Mouse (Mus musculus): ENCODE data around the gene Mylip. TPM values are rescaled to one million over a fixed set of nuclear protein-coding genes. Genes with fewer than 3 reads are reported as not detected.

Mylip gene
- polyA plus RNA-seq, 1 experiment from 2014 or later = 5.8 TPM

DNA sequence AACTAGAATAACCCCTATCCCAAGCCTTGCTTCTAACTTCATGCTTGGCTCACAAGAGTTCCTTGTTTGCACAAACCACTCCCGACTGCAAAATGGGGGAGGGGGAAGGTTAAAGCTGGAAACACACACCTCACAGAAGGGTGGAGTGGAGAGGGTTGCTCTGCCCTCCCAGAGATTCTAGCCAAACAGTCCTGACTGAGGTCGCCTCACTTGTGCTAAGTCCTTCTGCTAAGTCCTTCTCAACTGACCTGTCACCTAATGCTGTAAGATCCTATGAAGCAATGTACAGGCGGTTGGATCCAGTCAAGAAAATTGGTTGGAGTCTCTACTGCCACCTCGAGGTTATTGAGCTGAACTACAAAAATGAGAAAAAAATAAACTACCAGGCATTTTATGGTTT is 52.9 kb downstream of the Mylip start:
- no peaks in the 10 kb centered on the region for H3K9me3 ChIP-seq (ENCODE audit: control insufficient read depth, low read length)
- no peak overlapping the region for H3K4me3 ChIP-seq (replicated peaks; ENCODE audit: low read length)
- no peak overlapping the region for H3K4me2 ChIP-seq (ENCODE audit: low read length)
- no peak overlapping the region for H3K27ac ChIP-seq (ENCODE audit: low read length)
- no peak overlapping the region for H3K9ac ChIP-seq (replicated peaks; ENCODE audit: low read depth, low read length)
- no peaks in the 10 kb centered on the region for H3K36me3 ChIP-seq (ENCODE audit: control insufficient read depth, insufficient read depth)
- no peaks in the 10 kb centered on the region for H3K27me3 ChIP-seq (replicated peaks; ENCODE audit: control insufficient read depth, insufficient read depth, low read length)
- H3K4me1 ChIP-seq (replicated peaks; ENCODE audit: control insufficient read depth, insufficient read depth, low read length) = no peaks in the 10 kb centered on the region
- 22% methylated on average over 4 of the region's 4 CpGs for WGBS
- no peak for ATAC-seq

DNA sequence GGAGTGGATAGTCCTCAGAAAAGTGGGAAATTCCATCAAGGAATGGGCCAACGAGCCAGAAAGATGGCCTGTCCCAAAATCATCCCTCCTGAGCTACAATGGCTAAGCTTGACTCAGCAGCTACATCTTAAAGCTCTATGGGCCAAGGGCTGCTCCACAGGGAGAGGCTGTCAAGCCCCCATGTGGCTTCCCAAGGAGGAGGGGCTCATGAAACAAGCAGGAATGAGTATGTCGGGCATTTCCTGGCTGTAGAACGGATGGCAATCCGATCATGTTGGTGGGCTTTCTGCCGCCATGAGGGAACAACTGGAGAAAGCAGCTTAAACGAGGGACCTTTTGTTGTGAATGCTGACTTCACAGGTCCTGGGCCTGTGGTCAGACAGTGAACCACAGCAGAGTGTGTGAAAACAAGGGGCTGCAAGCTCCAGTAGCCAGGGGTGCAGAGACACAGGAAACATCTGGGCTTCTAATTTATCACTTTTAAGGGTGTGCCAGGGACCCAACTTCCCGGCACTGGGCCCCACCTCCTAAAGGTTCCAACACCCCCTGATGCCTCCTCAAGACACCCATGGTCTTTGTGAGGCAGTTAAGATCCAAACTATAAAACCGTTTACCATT is 53.5 kb downstream of the Mylip start:
- ATAC-seq = no peak
- Histone ChIP-seq H3K9ac (replicated peaks; ENCODE audit: low read depth, low read length) (no peak overlapping the region), H3K4me1 (replicated peaks; ENCODE audit: control insufficient read depth, insufficient read depth, low read length) (no peaks in the 10 kb centered on the region), H3K27me3 (replicated peaks; ENCODE audit: control insufficient read depth, insufficient read depth, low read length) (no peaks in the 10 kb centered on the region), H3K4me2 (ENCODE audit: low read length) (no peak overlapping the region), H3K9me3 (ENCODE audit: control insufficient read depth, low read length) (no peaks in the 10 kb centered on the region), H3K36me3 (ENCODE audit: control insufficient read depth, insufficient read depth) (no peaks in the 10 kb centered on the region), H3K4me3 (replicated peaks; ENCODE audit: low read length) (no peak overlapping the region), H3K27ac (ENCODE audit: low read length) (no peak overlapping the region)
- 67% methylated on average over 8 of the region's 8 CpGs for WGBS

DNA sequence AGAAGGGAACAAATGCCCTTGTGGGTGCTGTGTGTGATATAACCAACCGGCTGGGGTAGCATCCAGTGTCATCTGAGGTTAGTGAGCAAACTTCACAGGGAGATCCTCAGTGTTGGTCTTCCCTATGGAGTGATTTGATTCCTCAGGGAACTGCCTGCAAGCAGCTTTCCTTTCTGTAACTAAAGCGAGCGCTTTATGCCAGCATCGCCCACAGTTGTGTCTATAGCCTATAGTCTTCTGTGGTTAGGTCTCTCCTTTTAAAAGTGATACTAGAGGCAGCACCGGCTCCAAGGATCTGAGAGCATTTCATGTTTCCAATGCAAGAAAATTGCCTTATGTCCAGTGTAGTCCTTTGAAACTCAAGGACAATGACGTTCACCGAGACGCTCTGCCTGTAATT is 54.7 kb downstream of the Mylip start:
- H3K4me2 ChIP-seq (ENCODE audit: low read length) = no peak overlapping the region
- no peaks in the 10 kb centered on the region for H3K4me1 ChIP-seq (replicated peaks; ENCODE audit: control insufficient read depth, insufficient read depth, low read length)
- H3K9me3 ChIP-seq (ENCODE audit: control insufficient read depth, low read length) = no peaks in the 10 kb centered on the region
- no peak for ATAC-seq
- H3K36me3 ChIP-seq (ENCODE audit: control insufficient read depth, insufficient read depth) = no peaks in the 10 kb centered on the region
- 56% methylated on average over 8 of the region's 8 CpGs for WGBS
- no peak overlapping the region for H3K9ac ChIP-seq (replicated peaks; ENCODE audit: low read depth, low read length)
- H3K27ac ChIP-seq (ENCODE audit: low read length) = no peak overlapping the region
- H3K4me3 ChIP-seq (replicated peaks; ENCODE audit: low read length) = no peak overlapping the region
- no peaks in the 10 kb centered on the region for H3K27me3 ChIP-seq (replicated peaks; ENCODE audit: control insufficient read depth, insufficient read depth, low read length)

DNA sequence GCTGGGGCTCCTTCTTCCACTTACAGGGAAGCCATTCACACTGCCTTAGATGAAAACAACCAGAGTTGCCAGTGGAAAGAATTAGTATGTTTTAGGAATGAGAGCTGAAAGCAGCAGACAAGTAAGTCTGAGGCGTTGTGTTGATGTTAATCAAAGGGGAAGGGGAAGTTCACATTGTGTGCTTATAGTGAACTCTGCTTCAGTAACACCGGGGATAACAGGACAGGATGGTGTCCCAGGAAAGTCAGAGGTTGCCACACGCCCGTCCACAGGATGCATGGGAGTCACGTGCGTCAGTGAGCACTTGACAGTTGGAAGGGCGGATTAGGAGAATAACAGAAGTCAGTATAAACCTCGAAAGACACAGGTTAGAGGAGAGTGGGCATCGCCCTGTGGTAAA is 55.1 kb downstream of the Mylip start:
- Histone ChIP-seq H3K27ac (ENCODE audit: low read length) (no peak overlapping the region), H3K9me3 (ENCODE audit: control insufficient read depth, low read length) (no peaks in the 10 kb centered on the region), H3K4me3 (replicated peaks; ENCODE audit: low read length) (no peak overlapping the region), H3K4me1 (replicated peaks; ENCODE audit: control insufficient read depth, insufficient read depth, low read length) (no peaks in the 10 kb centered on the region), H3K9ac (replicated peaks; ENCODE audit: low read depth, low read length) (no peak overlapping the region), H3K27me3 (replicated peaks; ENCODE audit: control insufficient read depth, insufficient read depth, low read length) (no peaks in the 10 kb centered on the region), H3K4me2 (ENCODE audit: low read length) (no peak overlapping the region), H3K36me3 (ENCODE audit: control insufficient read depth, insufficient read depth) (no peaks in the 10 kb centered on the region)
- ATAC-seq = no peak
- WGBS = 69% methylated on average over 9 of the region's 9 CpGs

DNA sequence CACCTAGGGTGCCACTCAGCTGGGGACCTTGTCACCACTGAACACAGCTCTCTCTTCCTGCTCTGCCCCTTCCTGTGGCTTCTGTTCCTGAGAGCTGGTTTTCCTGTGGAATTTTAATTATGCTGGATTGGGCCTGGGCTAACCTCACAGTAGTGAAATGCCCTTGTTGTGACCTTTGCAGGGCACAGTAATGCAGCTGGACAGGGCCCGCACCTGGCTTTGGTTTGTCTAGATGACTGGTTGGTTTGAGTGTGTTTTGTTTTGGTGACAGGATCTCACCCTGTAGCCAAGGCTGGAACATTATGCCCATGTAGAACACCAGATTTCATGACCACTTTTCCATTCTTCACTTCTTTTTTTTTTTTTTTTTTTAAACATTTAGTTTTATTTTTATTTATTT is 57.1 kb downstream of the Mylip start:
- no peak for ATAC-seq
- H3K36me3 ChIP-seq (ENCODE audit: control insufficient read depth, insufficient read depth) = no peaks in the 10 kb centered on the region
- 92% methylated on average over 1 of the region's 1 CpGs for WGBS
- no peak overlapping the region for H3K27ac ChIP-seq (ENCODE audit: low read length)
- H3K4me3 ChIP-seq (replicated peaks; ENCODE audit: low read length) = no peak overlapping the region
- H3K9ac ChIP-seq (replicated peaks; ENCODE audit: low read depth, low read length) = no peak overlapping the region
- no peaks in the 10 kb centered on the region for H3K27me3 ChIP-seq (replicated peaks; ENCODE audit: control insufficient read depth, insufficient read depth, low read length)
- H3K9me3 ChIP-seq (ENCODE audit: control insufficient read depth, low read length) = no peaks in the 10 kb centered on the region
- no peaks in the 10 kb centered on the region for H3K4me1 ChIP-seq (replicated peaks; ENCODE audit: control insufficient read depth, insufficient read depth, low read length)
- no peak overlapping the region for H3K4me2 ChIP-seq (ENCODE audit: low read length)

DNA sequence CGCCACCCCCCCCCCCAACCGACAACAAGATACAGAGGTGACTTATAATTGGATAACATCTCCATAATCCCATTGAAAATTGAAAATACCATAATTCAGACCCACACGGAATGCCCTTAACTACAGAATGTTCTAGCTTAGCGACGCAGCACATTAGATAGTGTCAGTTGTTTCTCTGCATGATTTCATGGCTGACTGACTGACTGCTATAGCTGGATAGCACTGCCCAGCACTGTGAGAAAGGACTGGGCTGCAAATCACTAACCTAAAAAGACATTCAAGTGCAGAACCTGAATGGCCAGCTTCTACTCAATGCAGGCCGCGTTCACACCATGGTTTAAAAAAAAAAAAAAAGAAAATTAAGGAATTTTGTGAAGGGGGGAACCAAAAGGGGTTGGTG is 62.9 kb downstream of the Mylip start:
- no peak for ATAC-seq
- Histone ChIP-seq H3K4me3 (replicated peaks; ENCODE audit: low read length) (no peak overlapping the region), H3K36me3 (ENCODE audit: control insufficient read depth, insufficient read depth) (no peaks in the 10 kb centered on the region), H3K27me3 (replicated peaks; ENCODE audit: control insufficient read depth, insufficient read depth, low read length) (no peaks in the 10 kb centered on the region), H3K27ac (ENCODE audit: low read length) (no peak overlapping the region), H3K4me1 (replicated peaks; ENCODE audit: control insufficient read depth, insufficient read depth, low read length) (peaks cover 9% of the 10 kb centered on the region), H3K9me3 (ENCODE audit: control insufficient read depth, low read length) (no peaks in the 10 kb centered on the region), H3K9ac (replicated peaks; ENCODE audit: low read depth, low read length) (no peak overlapping the region), H3K4me2 (ENCODE audit: low read length) (no peak overlapping the region)
- WGBS = 70% methylated on average over 7 of the region's 7 CpGs

DNA sequence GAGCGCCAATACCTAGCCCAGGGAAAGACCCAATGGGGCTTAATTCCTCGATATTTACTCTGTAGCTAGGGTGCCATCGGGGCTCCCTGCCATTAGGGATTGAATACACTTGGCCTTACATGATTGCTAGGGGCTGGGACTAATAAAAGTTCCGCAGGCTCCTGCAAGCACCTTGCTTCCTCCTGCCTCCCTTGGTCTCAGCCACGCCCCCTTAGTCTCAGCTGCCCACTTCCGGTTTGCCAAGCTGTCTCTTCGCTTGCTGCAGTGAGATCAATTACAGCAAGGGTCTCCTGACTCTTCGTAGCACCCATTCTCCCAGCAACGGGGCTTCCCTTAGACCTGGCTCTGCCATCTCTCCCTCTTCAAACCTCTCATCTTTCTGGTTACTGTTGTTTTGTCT is 63.5 kb downstream of the Mylip start:
- Histone ChIP-seq H3K9me3 (ENCODE audit: control insufficient read depth, low read length) (no peaks in the 10 kb centered on the region), H3K27ac (ENCODE audit: low read length) (no peak overlapping the region), H3K9ac (replicated peaks; ENCODE audit: low read depth, low read length) (no peak overlapping the region), H3K27me3 (replicated peaks; ENCODE audit: control insufficient read depth, insufficient read depth, low read length) (no peaks in the 10 kb centered on the region), H3K4me1 (replicated peaks; ENCODE audit: control insufficient read depth, insufficient read depth, low read length) (peaks cover 9% of the 10 kb centered on the region), H3K36me3 (ENCODE audit: control insufficient read depth, insufficient read depth) (no peaks in the 10 kb centered on the region), H3K4me2 (ENCODE audit: low read length) (no peak overlapping the region), H3K4me3 (replicated peaks; ENCODE audit: low read length) (no peak overlapping the region)
- WGBS = 80% methylated on average over 9 of the region's 9 CpGs
- no peak for ATAC-seq

DNA sequence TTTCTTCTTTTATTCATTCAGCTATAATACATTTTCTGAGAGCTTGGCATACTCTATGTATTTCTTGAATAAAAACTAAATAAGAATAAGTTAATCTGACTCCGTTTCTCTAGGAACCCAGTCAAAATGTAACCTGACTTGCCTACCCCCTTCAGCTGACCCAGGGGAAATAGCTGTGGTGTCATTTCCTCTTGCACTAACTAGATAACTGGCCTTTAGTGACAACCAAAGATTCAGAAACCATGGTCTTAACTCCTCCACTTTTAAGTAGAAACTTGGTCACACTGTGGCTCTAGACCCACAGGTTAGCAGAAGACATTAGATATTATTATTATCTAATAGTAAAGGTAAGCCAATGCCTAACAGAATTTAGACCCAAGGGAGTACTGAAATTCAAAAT is 64.5 kb downstream of the Mylip start:
- Histone ChIP-seq H3K9ac (replicated peaks; ENCODE audit: low read depth, low read length) (no peak overlapping the region), H3K36me3 (ENCODE audit: control insufficient read depth, insufficient read depth) (no peaks in the 10 kb centered on the region), H3K9me3 (ENCODE audit: control insufficient read depth, low read length) (no peaks in the 10 kb centered on the region), H3K4me2 (ENCODE audit: low read length) (no peak overlapping the region), H3K4me1 (replicated peaks; ENCODE audit: control insufficient read depth, insufficient read depth, low read length) (peaks cover 9% of the 10 kb centered on the region), H3K4me3 (replicated peaks; ENCODE audit: low read length) (no peak overlapping the region), H3K27me3 (replicated peaks; ENCODE audit: control insufficient read depth, insufficient read depth, low read length) (no peaks in the 10 kb centered on the region), H3K27ac (ENCODE audit: low read length) (no peak overlapping the region)
- ATAC-seq = no peak
- 88% methylated on average over 1 of the region's 1 CpGs for WGBS

DNA sequence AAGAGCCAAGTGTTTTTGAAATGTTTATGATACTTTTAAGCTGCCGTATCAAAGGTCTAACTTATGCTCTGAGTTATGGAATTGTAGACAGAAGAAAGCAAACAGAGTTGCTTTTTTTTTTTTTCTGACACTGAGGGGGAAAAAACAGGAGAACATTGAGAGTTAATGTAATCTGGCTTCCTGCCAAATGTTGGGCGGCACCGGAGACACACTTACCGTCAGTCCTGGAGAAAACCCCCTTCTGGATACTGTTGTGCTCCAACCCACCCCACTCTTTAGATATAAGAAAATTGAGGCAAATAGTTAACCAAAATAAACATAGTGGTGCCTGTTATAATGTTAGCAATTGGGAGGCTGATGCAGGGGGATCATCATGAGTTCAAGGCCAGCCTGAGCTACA is 65.1 kb downstream of the Mylip start:
- ATAC-seq = no peak
- no peaks in the 10 kb centered on the region for H3K36me3 ChIP-seq (ENCODE audit: control insufficient read depth, insufficient read depth)
- no peaks in the 10 kb centered on the region for H3K9me3 ChIP-seq (ENCODE audit: control insufficient read depth, low read length)
- 16% methylated on average over 4 of the region's 4 CpGs for WGBS
- no peak overlapping the region for H3K9ac ChIP-seq (replicated peaks; ENCODE audit: low read depth, low read length)
- H3K4me1 ChIP-seq (replicated peaks; ENCODE audit: control insufficient read depth, insufficient read depth, low read length) = peaks cover 9% of the 10 kb centered on the region
- no peak overlapping the region for H3K4me3 ChIP-seq (replicated peaks; ENCODE audit: low read length)
- H3K27ac ChIP-seq (ENCODE audit: low read length) = no peak overlapping the region
- H3K27me3 ChIP-seq (replicated peaks; ENCODE audit: control insufficient read depth, insufficient read depth, low read length) = no peaks in the 10 kb centered on the region
- H3K4me2 ChIP-seq (ENCODE audit: low read length) = no peak overlapping the region

Data from forebrain, embryonic 16.5 days (tissue).